Mouse (Mus musculus) spleen, adult 2 months (tissue): ENCODE results near the gene Taf9b.

Experiments used
- CTCF ChIP-seq: fragments of 200-500 bp; IDR thresholded peaks from 2 replicates; pipeline ENCODE4 v1.5.1; 2011; ENCODE audit warnings: mild to moderate bottlenecking, inconsistent platforms; ENCODE audit not compliant: insufficient read depth, insufficient read length, insufficient replicate concordance; ENCODE audit errors: extremely low read depth
- POLR2A ChIP-seq: fragments of 200-500 bp; IDR thresholded peaks from 2 replicates; pipeline ENCODE4 v1.6.1; 2011; ENCODE audit warnings: low read depth, low read length, inconsistent platforms

GRCm38 (mm10) chrX:106186713-106187649 is 34.0 kb downstream of the Taf9b start, which contains the start of gene Pgk1:
- TF ChIP-seq CTCF = no peak
- peak; percentile 40 for TF ChIP-seq POLR2A
